Comparison of ENCODE assay signal across 7 mouse cellular contexts in the genomic region with DNA sequence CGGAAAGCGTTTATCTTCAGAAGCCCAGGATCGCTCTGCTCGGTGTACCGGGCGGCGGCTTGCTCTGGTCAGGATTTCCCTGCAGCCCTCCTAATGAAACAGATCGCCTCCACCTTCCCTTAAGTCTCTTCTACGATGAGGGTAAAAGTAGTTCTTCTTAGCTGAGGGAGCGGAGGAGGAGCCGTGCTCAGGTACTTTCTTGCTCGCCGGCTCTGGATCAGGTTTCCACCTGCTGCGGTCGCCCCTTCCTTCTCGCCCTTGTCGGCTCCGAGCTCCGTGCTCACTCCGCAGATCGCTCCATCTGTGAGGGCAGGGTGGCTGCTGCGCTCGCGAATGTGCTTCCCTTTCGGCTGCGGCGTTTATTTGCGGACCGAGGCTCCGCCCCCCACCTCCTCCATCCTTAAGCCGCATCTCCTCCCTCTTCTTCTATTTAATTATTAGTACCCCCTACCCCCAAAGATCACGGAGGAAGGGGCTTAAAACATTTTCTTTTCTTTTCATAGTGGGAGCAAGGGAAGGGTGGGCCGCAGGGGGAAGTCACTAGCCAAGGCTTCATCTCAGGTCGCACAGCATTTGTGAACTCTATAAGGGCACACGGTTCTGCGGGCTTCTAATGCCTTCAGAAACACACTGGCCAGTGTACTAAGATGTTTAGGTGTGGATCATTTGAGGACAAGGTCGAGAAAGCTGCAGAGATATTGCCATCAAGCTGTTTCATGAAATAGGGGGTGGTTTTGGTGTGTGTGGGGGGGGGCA. TPM values are rescaled to one million over a fixed set of nuclear protein-coding genes. Genes with fewer than 3 reads are reported as not detected.
DNase-seq lines count a peak whose midpoint lies in the region; ATAC-seq and TF ChIP-seq lines count a peak whose summit lies in the region.

Gene Slc7a8 (minus strand): TSS at position 337 of the 756 bp plus-strand sequence.

- H3K4me1 ChIP-seq in embryonic facial prominence, embryonic 12.5 days: peaks cover 9% of the 10 kb centered on the region; the same call in 1 of the 2 replicates
- 0 out of 2 replicates have a peak, but pooled peaks cover 4% of the 10 kb centered on the region for H3K4me1 ChIP-seq in midbrain, postnatal 0 days (ENCODE audit: insufficient read depth, low read length)

- 2% methylated on average over 37 of the region's 37 CpGs for WGBS in embryonic facial prominence, embryonic 12.5 days
- 2% methylated on average over 37 of the region's 37 CpGs for WGBS in midbrain, postnatal 0 days

- H3K9ac ChIP-seq in embryonic facial prominence, embryonic 12.5 days: peak within 1 kb of the TSS; percentile 27; the same call in 1 of the 2 replicates
- H3K9ac ChIP-seq in midbrain, postnatal 0 days (replicated peaks; ENCODE audit: low read length, poor library complexity, severe bottlenecking): peak within 1 kb of the TSS; percentile 61

- H3K4me2 ChIP-seq in embryonic facial prominence, embryonic 12.5 days (replicated peaks): peak within 1 kb of the TSS; percentile 82
- H3K4me2 ChIP-seq in midbrain, postnatal 0 days (ENCODE audit: low read depth, low read length, poor library complexity, severe bottlenecking): peak within 1 kb of the TSS; percentile 81

- peaks cover 31% of the 10 kb centered on the region for H3K27me3 ChIP-seq in embryonic facial prominence, embryonic 12.5 days
- H3K27me3 ChIP-seq in midbrain, postnatal 0 days (ENCODE audit: insufficient read depth, low read length): no peaks in the 10 kb centered on the region
- no peaks in the 10 kb centered on the region for H3K27me3 ChIP-seq in splenic B cell, adult 2 months (ENCODE audit: control insufficient read depth, insufficient read depth, low read length, poor library complexity, severe bottlenecking)

- peak within 1 kb of the TSS; percentile 42 for H3K4me3 ChIP-seq in embryonic facial prominence, embryonic 12.5 days
- peak within 1 kb of the TSS; percentile 61 for H3K4me3 ChIP-seq in midbrain, postnatal 0 days (ENCODE audit: low read depth, low read length)

- H3K9me3 ChIP-seq in embryonic facial prominence, embryonic 12.5 days: no peaks in the 10 kb centered on the region
- H3K9me3 ChIP-seq in midbrain, postnatal 0 days (ENCODE audit: low read length): no peaks in the 10 kb centered on the region

- 0 out of 2 replicates have a peak, but pooled peaks have one; percentile 75 for ATAC-seq in embryonic facial prominence, embryonic 12.5 days (ENCODE audit: insufficient number of reproducible peaks, insufficient read depth, low FRiP score, low TSS enrichment)
- peak; percentile 84 for ATAC-seq in midbrain, postnatal 0 days (ENCODE audit: low FRiP score)

- H3K36me3 ChIP-seq in embryonic facial prominence, embryonic 12.5 days: no peaks in the 10 kb centered on the region
- H3K36me3 ChIP-seq in midbrain, postnatal 0 days (ENCODE audit: insufficient read depth, low read length): no peaks in the 10 kb centered on the region
- no peaks in the 10 kb centered on the region for H3K36me3 ChIP-seq in splenic B cell, adult 2 months (ENCODE audit: control insufficient read depth, insufficient read depth, low read length, poor library complexity, severe bottlenecking)

- no peak within 1 kb of the TSS for H3K27ac ChIP-seq in embryonic facial prominence, embryonic 12.5 days
- peak within 1 kb of the TSS; percentile 69 for H3K27ac ChIP-seq in midbrain, postnatal 0 days (ENCODE audit: low read depth, low read length)

- DNase-seq in adrenal gland, postnatal 4 days (ENCODE audit: low spot score in 2 of 2): peak in 1 of 2 experiments; percentile 21
- peak; percentile 32 for DNase-seq in heart, adult 8-10 months (ENCODE audit: low spot score)
- peak; percentile 69 to 73 for DNase-seq in kidney, adult 8-10 months
- DNase-seq in liver: peak; percentile 52
- peak; percentile 63 for DNase-seq in midbrain, postnatal 0 days (ENCODE audit: low spot score)
- peak; percentile 46 for DNase-seq in splenic B cell, adult 2 months (ENCODE audit: low read depth, low spot score)

- TF ChIP-seq CTCF in midbrain, postnatal 0 days (IDR thresholded peaks at IDR 0.05): no peak

RNA-seq across cellular contexts. Expression of gene Slc7a8, which starts in this region (rescaled TPM):
- 10 to 100 TPM; 60.0 to 66.7 TPM for total RNA-seq in adrenal gland, postnatal 4 days (2021)
- polyA plus RNA-seq in embryonic facial prominence, embryonic 12.5 days (2016; fragmentation: Nextera tagmentation; extraction: Ambion mirVana): 3.3 and 4.4 TPM in 2 replicates
- total RNA-seq in heart, adult 8-10 months (2022): 1 to 10 TPM; 1.5 to 2.3 (median 2.0) TPM
- total RNA-seq in midbrain, postnatal 0 days (2014; rRNA removed): 10.3 and 11.3 TPM in 2 replicates
- polyA plus RNA-seq in midbrain, postnatal 0 days (2015; fragmentation: Nextera tagmentation; extraction: Ambion mirVana): 8.8 and 9.7 TPM in 2 replicates
